Mouse (Mus musculus) stomach, postnatal 0 days (tissue): ENCODE data around the gene Ciz1.

Source experiments
- CTCF ChIP-seq: IDR thresholded peaks from 2 replicates; pipeline ENCODE4 v1.5.1; 2016; ENCODE audit warnings: antibody characterized with exemption, low read depth, mild to moderate bottlenecking, moderate library complexity
- EP300 ChIP-seq: optimal IDR thresholded peaks from 2 replicates; pipeline ENCODE3; 2016; ENCODE audit warnings: antibody characterized with exemption

DNA sequence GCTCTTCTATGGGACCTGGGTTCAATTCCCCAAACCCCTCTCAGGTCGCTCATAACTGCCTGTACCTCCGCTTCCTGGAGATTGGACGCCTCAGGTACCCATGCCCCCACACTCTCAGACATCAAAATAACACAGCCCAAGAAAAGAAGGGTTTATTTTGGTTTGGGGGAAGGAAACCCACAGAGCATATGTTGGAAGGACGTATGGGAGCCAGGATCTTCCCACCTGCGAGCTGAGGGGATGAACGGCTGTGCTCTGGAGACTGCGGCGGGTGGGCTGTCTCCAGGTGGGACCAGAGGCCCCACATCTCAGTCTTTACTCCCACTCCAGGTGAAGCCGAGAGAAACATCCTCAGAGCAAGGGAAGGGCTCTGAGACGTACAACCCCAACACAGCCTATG is 24.8 kb downstream of the Ciz1 start:
- TF ChIP-seq CTCF (no peak), EP300 (no peak)
